Mouse (Mus musculus) right cerebral cortex, postnatal 10 days (tissue): Measurements from ENCODE around the gene Eef1g.
A peak's percentile ranks its signal among the peaks of the same experiment; 100 is the strongest.

Experiments
- DNase-seq, 2 experiments: peaks; one replicate each; pipeline ENCODE4 v3.0.0; 2021; ENCODE audit warnings: low spot score in 2 of 2

The Eef1g gene

GRCm38 (mm10) chr19:8966590-8967372 is at the start of gene Eef1g:
TSS of gene Eef1g (plus strand) at chr19:8967041.
- DNase-seq: peak; percentile 99 to 100

GRCm38 (mm10) chr19:8919000-8919399 is 47.8 kb upstream of the Eef1g start:
- no peak for DNase-seq

GRCm38 (mm10) chr19:8919684-8920072 is 47.2 kb upstream of the Eef1g start:
- no peak for DNase-seq

GRCm38 (mm10) chr19:8920073-8920736 is 46.6 kb upstream of the Eef1g start, which contains the start of gene B3gat3:
TSS of gene B3gat3 (plus strand) at chr19:8920374.
- peak; percentile 95 to 96 for DNase-seq

GRCm38 (mm10) chr19:8920836-8921291 is 46.0 kb upstream of the Eef1g start:
- DNase-seq: no peak

- DNase-seq: no peak
Measured at GRCm38 (mm10) chr19:8921741-8922140, 45.1 kb upstream of the Eef1g start.

GRCm38 (mm10) chr19:8926766-8927165 is 40.1 kb upstream of the Eef1g start:
- no peak for DNase-seq

GRCm38 (mm10) chr19:8927891-8928525 is 38.8 kb upstream of the Eef1g start:
- DNase-seq: no peak

GRCm38 (mm10) chr19:8928689-8929223 is 38.1 kb upstream of the Eef1g start:
- DNase-seq: no peak

- peak; percentile 73 to 75 for DNase-seq
Measured at GRCm38 (mm10) chr19:8929224-8930088, 37.4 kb upstream of the Eef1g start, which contains the start of the genes Rom1 and Eml3. TSS of gene Rom1 (minus strand) at chr19:8929356. TSS of gene Eml3 (plus strand) at chr19:8929552.

GRCm38 (mm10) chr19:8930117-8930516 is 36.7 kb upstream of the Eef1g start:
- DNase-seq: no peak

- no peak for DNase-seq
Measured at GRCm38 (mm10) chr19:8930771-8931170, 36.1 kb upstream of the Eef1g start.

- DNase-seq: no peak
Measured at GRCm38 (mm10) chr19:8936736-8937135, 30.1 kb upstream of the Eef1g start.

- DNase-seq: peak in 1 of 2 experiments; percentile 29
Measured at GRCm38 (mm10) chr19:8940526-8941133, 26.2 kb upstream of the Eef1g start.

GRCm38 (mm10) chr19:8941136-8941514 is 25.7 kb upstream of the Eef1g start:
- DNase-seq: no peak

- DNase-seq: peak; percentile 96 to 98
Measured at GRCm38 (mm10) chr19:8941515-8942217, 25.2 kb upstream of the Eef1g start, which contains the start of gene Mta2. TSS of gene Mta2 (plus strand) at chr19:8941875.

GRCm38 (mm10) chr19:8942276-8942964 is 24.4 kb upstream of the Eef1g start:
- peak; percentile 69 to 71 for DNase-seq

GRCm38 (mm10) chr19:8943047-8943446 is 23.8 kb upstream of the Eef1g start:
- no peak for DNase-seq

- no peak for DNase-seq
Measured at GRCm38 (mm10) chr19:8944062-8944461, 22.8 kb upstream of the Eef1g start.
